12 mouse cellular contexts compared by ENCODE assay signal in the genomic region with DNA sequence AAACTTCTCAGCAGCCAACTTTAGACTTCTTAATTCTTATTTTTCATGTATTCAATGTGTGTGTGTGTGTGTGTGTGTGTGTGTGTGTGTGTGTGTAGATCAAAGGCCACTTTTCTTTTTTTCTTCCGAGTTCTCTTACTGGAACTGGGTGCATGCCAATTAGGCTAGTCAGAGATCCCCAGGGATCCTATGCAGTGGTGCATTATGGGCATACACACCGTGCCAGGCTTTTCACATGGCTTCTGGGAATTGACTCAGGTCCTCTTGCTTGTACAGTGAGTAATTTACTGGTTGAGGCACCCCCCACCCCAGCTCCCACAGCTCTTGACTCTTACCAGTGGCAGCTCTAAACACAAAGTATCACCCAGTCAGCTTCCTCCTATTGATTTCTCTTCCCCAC.
DNase-seq lines count a peak whose midpoint lies in the region; ATAC-seq and TF ChIP-seq lines count a peak whose summit lies in the region.
"Had no signal": no experiment of that assay in that cellular context is flagged by ENCODE, and none has a peak within 500 bp of the region (broad histone marks: within the 10 kb centered on the region; RNA-seq: fewer than 3 reads in every experiment).

No protein-coding gene starts in this region.

- H3K4me1 ChIP-seq in kidney, embryonic 15.5 days = no peaks in the 10 kb centered on the region
- H3K4me1 ChIP-seq in forebrain, postnatal 0 days (ENCODE audit: insufficient read depth) = no peaks in the 10 kb centered on the region
- H3K4me1 ChIP-seq: hindbrain, embryonic 15.5 days; limb, embryonic 12.5 days had no signal

- H3K9me3 ChIP-seq in kidney, embryonic 15.5 days (replicated peaks) = no peaks in the 10 kb centered on the region
- H3K9me3 ChIP-seq in forebrain, postnatal 0 days (ENCODE audit: low read length) = no peaks in the 10 kb centered on the region
- H3K9me3 ChIP-seq: hindbrain, embryonic 15.5 days; limb, embryonic 12.5 days had no signal

- H3K9ac ChIP-seq in kidney, embryonic 15.5 days = no peak overlapping the region
- no peak overlapping the region for H3K9ac ChIP-seq in forebrain, postnatal 0 days
- H3K9ac ChIP-seq: hindbrain, embryonic 15.5 days; limb, embryonic 12.5 days had no signal

- POLR2A ChIA-PET in Patski (lab: Charles Lee) = interaction anchor here (1.2 kb wide), 1 partner anchor 12 kb away, joined by 3 read pairs; no protein-coding TSS in a partner anchor

- no peak for TF ChIP-seq CTCF in Patski (IDR thresholded peaks at IDR 0.05)
- no peak for TF ChIP-seq CTCF in forebrain, postnatal 0 days (IDR thresholded peaks at IDR 0.05; ENCODE audit: low read depth)

- peak; percentile 40 to 46 for DNase-seq in cerebellum, postnatal 10 days
- peak; percentile 9 for DNase-seq in kidney, adult 9 months
- peak; percentile 69 for DNase-seq in Patski (ENCODE audit: low read depth, low spot score)
- DNase-seq in forebrain, postnatal 0 days = peak; percentile 18
- no peak for DNase-seq in retina, postnatal 1 day
- no peak for DNase-seq in spleen, adult 18-20 months
- DNase-seq: right cerebral cortex, adult 18-20 months had no signal

- no peak overlapping the region for H3K4me2 ChIP-seq in kidney, embryonic 15.5 days
- no peak overlapping the region for H3K4me2 ChIP-seq in forebrain, postnatal 0 days (ENCODE audit: low read depth)
- H3K4me2 ChIP-seq: hindbrain, embryonic 15.5 days; limb, embryonic 12.5 days had no signal

- ATAC-seq in cerebellum, adult (ENCODE audit: insufficient number of reproducible peaks, low FRiP score, low TSS enrichment) = no peak
- ATAC-seq in kidney, embryonic 15.5 days (replicated peaks; ENCODE audit: low FRiP score) = no peak
- ATAC-seq in Patski = peak; percentile 60
- ATAC-seq in forebrain, postnatal 0 days = no peak

- CTCF ChIA-PET in Patski (lab: Charles Lee) = interaction anchor here (0.7 to 1.4 kb wide), 3 partner anchors 9 to 221 kb away, joined by 3 read pairs; no protein-coding TSS in a partner anchor

- WGBS in kidney, embryonic 15.5 days = 68% methylated on average over 2 of the region's 2 CpGs
- WGBS in forebrain, postnatal 0 days = 6% methylated on average over 2 of the region's 2 CpGs

- no peaks in the 10 kb centered on the region for H3K36me3 ChIP-seq in kidney, embryonic 15.5 days
- H3K36me3 ChIP-seq in forebrain, postnatal 0 days (ENCODE audit: insufficient read depth) = no peaks in the 10 kb centered on the region
- H3K36me3 ChIP-seq: hindbrain, embryonic 15.5 days; limb, embryonic 12.5 days had no signal

- no peaks in the 10 kb centered on the region for H3K27me3 ChIP-seq in kidney, embryonic 15.5 days
- H3K27me3 ChIP-seq in Patski = no peaks in the 10 kb centered on the region
- no peaks in the 10 kb centered on the region for H3K27me3 ChIP-seq in forebrain, postnatal 0 days (ENCODE audit: insufficient read depth, low read length)
- H3K27me3 ChIP-seq: hindbrain, embryonic 15.5 days; limb, embryonic 12.5 days had no signal

- in situ Hi-C loops in Patski (cut with MboI; ENCODE audit: low pct_unique_long_range_greater_than_20kb) = no loop called here

- no peak overlapping the region for H3K27ac ChIP-seq in kidney, embryonic 15.5 days
- no peak overlapping the region for H3K27ac ChIP-seq in forebrain, postnatal 0 days (ENCODE audit: low read depth, low read length)
- H3K27ac ChIP-seq: heart, adult 2 months; hindbrain, embryonic 15.5 days; limb, embryonic 12.5 days had no signal

- H3K4me3 ChIP-seq in kidney, embryonic 15.5 days (replicated peaks) = no peak overlapping the region
- H3K4me3 ChIP-seq in forebrain, postnatal 0 days (ENCODE audit: low read depth, low read length) = no peak overlapping the region
- H3K4me3 ChIP-seq: heart, adult 2 months; hindbrain, embryonic 15.5 days; limb, embryonic 12.5 days had no signal

Comparison
In these comparisons a context has a peak if more than half of its experiments do, and no peak if none do; other contexts are left out.
1. DNase-seq: peak in cerebellum, postnatal 10 days (2 of 2), kidney, adult 9 months (single experiment), Patski (single experiment) and forebrain, postnatal 0 days (single experiment); none in retina, postnatal 1 day (single experiment) and spleen, adult 18-20 months (0 of 2).